9 mouse cellular contexts compared by ENCODE assay signal in the genomic region with DNA sequence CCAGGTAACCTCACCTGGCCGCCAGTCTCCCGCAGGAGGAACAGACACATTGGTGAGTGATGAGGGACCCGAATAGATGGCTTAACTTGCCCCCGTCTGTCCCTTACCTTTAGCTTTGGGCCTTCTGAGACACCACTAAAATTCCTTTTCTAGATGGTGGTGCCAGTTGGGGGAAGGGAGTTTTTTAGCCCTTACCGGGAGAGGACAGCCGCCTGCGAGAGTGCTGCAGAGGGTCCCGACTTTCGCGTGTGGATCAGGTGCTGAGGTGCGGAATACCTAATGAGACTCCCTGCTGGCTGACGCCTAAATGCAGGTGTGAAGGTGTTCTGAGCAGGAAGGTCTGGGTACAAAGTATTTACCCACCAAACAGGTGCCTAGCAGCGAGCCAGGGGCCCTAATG. TPM values are rescaled to one million over a fixed set of nuclear protein-coding genes. Genes with fewer than 3 reads are reported as not detected.
DNase-seq lines count a peak whose midpoint lies in the region; ATAC-seq and TF ChIP-seq lines count a peak whose summit lies in the region.
"Had no signal": no experiment of that assay in that cellular context is flagged by ENCODE, and none has a peak within 500 bp of the region (broad histone marks: within the 10 kb centered on the region; RNA-seq: fewer than 3 reads in every experiment).

No protein-coding gene starts in this region.

- H3K4me3 ChIP-seq in limb, embryonic 14.5 days (replicated peaks; ENCODE audit: low read length): peak overlapping the region; percentile 37
- peak overlapping the region; percentile 44 for H3K4me3 ChIP-seq in stomach, embryonic 16.5 days (replicated peaks; ENCODE audit: low read length)

- H3K9me3 ChIP-seq in limb, embryonic 14.5 days (ENCODE audit: control insufficient read depth, low read length): no peaks in the 10 kb centered on the region
- no peaks in the 10 kb centered on the region for H3K9me3 ChIP-seq in stomach, embryonic 16.5 days (replicated peaks; ENCODE audit: control insufficient read depth, low read length)

- H3K9ac ChIP-seq in limb, embryonic 14.5 days (ENCODE audit: low read depth, low read length, severe bottlenecking): no peak overlapping the region
- no peak overlapping the region for H3K9ac ChIP-seq in stomach, embryonic 16.5 days (ENCODE audit: low read length)

- peaks cover 9% of the 10 kb centered on the region; the same call in 1 of the 2 replicates for H3K4me1 ChIP-seq in limb, embryonic 14.5 days (ENCODE audit: control insufficient read depth, insufficient read depth, low read length)
- peaks cover 5% of the 10 kb centered on the region; the same call in 1 of the 2 replicates for H3K4me1 ChIP-seq in stomach, embryonic 16.5 days (ENCODE audit: control insufficient read depth, insufficient read depth, low read length)

- peak overlapping the region; percentile 59 for H3K4me2 ChIP-seq in limb, embryonic 14.5 days (replicated peaks; ENCODE audit: low read depth, low read length, severe bottlenecking)
- H3K4me2 ChIP-seq in stomach, embryonic 16.5 days (ENCODE audit: low read depth, low read length): peak overlapping the region; percentile 62

- H3K36me3 ChIP-seq in limb, embryonic 14.5 days (ENCODE audit: control insufficient read depth, insufficient read depth, low read length): no peaks in the 10 kb centered on the region
- no peaks in the 10 kb centered on the region for H3K36me3 ChIP-seq in stomach, embryonic 16.5 days (ENCODE audit: control insufficient read depth, insufficient read depth, low read length)

- H3K27me3 ChIP-seq in limb, embryonic 14.5 days (ENCODE audit: control insufficient read depth, insufficient read depth, low read length): peaks cover 50% of the 10 kb centered on the region
- H3K27me3 ChIP-seq in stomach, embryonic 16.5 days (ENCODE audit: control insufficient read depth, insufficient read depth, low read length): peaks cover 32% of the 10 kb centered on the region

- no peak overlapping the region for H3K27ac ChIP-seq in limb, embryonic 14.5 days (replicated peaks; ENCODE audit: low read depth, low read length)
- no peak overlapping the region for H3K27ac ChIP-seq in stomach, embryonic 16.5 days (ENCODE audit: low read length)

- peak; percentile 21 for DNase-seq in cerebellum, adult 9-10 months
- no peak for DNase-seq in cerebellum, postnatal 4 days (ENCODE audit: low spot score in 2 of 2)
- DNase-seq in right cerebral cortex, adult 2 months (ENCODE audit: low spot score in 2 of 2): peak; percentile 5 to 10
- no peak for DNase-seq in right cerebral cortex, postnatal 14 days
- no peak for DNase-seq in limb, embryonic 14.5 days (ENCODE audit: low spot score)
- no peak for DNase-seq in left cerebral cortex, postnatal 25 days (ENCODE audit: low spot score in 2 of 2)
- DNase-seq in spleen, postnatal 14 days (ENCODE audit: low spot score in 2 of 2): no peak

- intact Hi-C loops in left cerebral cortex, postnatal 25 days (cut with DNase I): loop anchor here (2.0 kb wide), 1 partner anchor 81 kb away; no protein-coding TSS in a partner anchor

- TF ChIP-seq POLR2A in limb, embryonic 14.5 days (IDR thresholded peaks at IDR 0.05; ENCODE audit: borderline replicate concordance, extremely low read depth, insufficient read depth, insufficient read length): no peak

- no peak for ATAC-seq in limb, embryonic 14.5 days (ENCODE audit: low FRiP score, low read depth)
- ATAC-seq in stomach, embryonic 16.5 days (ENCODE audit: insufficient read depth, low FRiP score): 0 out of 2 replicates have a peak, but pooled peaks have one; percentile 13

- under 1% methylated on average over 13 of the region's 13 CpGs for WGBS in limb, embryonic 14.5 days
- 2% methylated on average over 13 of the region's 13 CpGs for WGBS in stomach, embryonic 16.5 days

RNA-seq across cellular contexts. Expression of a gene that starts 0.4 kb away (rescaled TPM):
- polyA plus RNA-seq in limb, embryonic 14.5 days (2012; rRNA removed): 0.24 and 0.30 TPM in 2 replicates
- 0.07 TPM in 1 of 2 replicates, not detected in the other for polyA plus RNA-seq in limb, embryonic 14.5 days (2014; fragmentation: Nextera tagmentation; extraction: Ambion mirVana)
- 0.65 and 0.80 TPM in 2 replicates for polyA plus RNA-seq in stomach, embryonic 16.5 days (2015; fragmentation: Nextera tagmentation; extraction: Ambion mirVana)
- 1 to 10 TPM; 6.1 to 7.2 TPM for total RNA-seq in left cerebral cortex, postnatal 25 days (2021)
- polyA plus RNA-seq: C2C12 had no signal

RNA-seq across cellular contexts. Expression of a gene that starts 39.5 kb away (rescaled TPM):
- 1,344 and 1,405 TPM in 2 replicates for polyA plus RNA-seq in limb, embryonic 14.5 days (2012; rRNA removed)
- polyA plus RNA-seq in limb, embryonic 14.5 days (2014; fragmentation: Nextera tagmentation; extraction: Ambion mirVana): 905 and 1,255 TPM in 2 replicates
- polyA plus RNA-seq in stomach, embryonic 16.5 days (2015; fragmentation: Nextera tagmentation; extraction: Ambion mirVana): 71.6 and 489 TPM in 2 replicates
- not detected for total RNA-seq in left cerebral cortex, postnatal 25 days (2021)

Comparison
In these comparisons a context has a peak if more than half of its experiments do, and no peak if none do; other contexts are left out.
1. DNase-seq: peak in cerebellum, adult 9-10 months (single experiment) and right cerebral cortex, adult 2 months (2 of 2); none in cerebellum, postnatal 4 days (0 of 2), right cerebral cortex, postnatal 14 days (single experiment), limb, embryonic 14.5 days (single experiment), left cerebral cortex, postnatal 25 days (0 of 2) and spleen, postnatal 14 days (0 of 2).